Mouse (Mus musculus) neural tube, embryonic 12.5 days (tissue): ENCODE results near the gene Clec16a. TPM values are rescaled to one million over a fixed set of nuclear protein-coding genes. Genes with fewer than 3 reads are reported as not detected.

Experiments used
- ATAC-seq: fragments of 200-750 bp; cut with Nextera tagmentation; 2 replicates; pipeline ENCODE4 v1.8.0; 2017; ENCODE audit warnings: low read depth, mild to moderate bottlenecking, moderate TSS enrichment, moderate library complexity; ENCODE audit not compliant: low FRiP score
- H3K27ac ChIP-seq: fragments of 300-500 bp; sonication (generic); 2 replicates; pipeline ENCODE4 v1.5.1; 2016
- H3K27me3 ChIP-seq: fragments of 300-500 bp; sonication (generic); replicated peaks from 2 replicates; pipeline ENCODE4 v1.6.1; 2016; ENCODE audit warnings: mild to moderate bottlenecking
- H3K36me3 ChIP-seq: fragments of 300-500 bp; sonication (generic); 2 replicates; pipeline ENCODE4 v1.6.1; 2016; ENCODE audit warnings: mild to moderate bottlenecking
- H3K4me1 ChIP-seq: fragments of 300-500 bp; sonication (generic); 2 replicates; pipeline ENCODE4 v1.6.1; 2016
- H3K4me2 ChIP-seq: fragments of 300-500 bp; sonication (generic); replicated peaks from 2 replicates; pipeline ENCODE4 v1.6.1; 2016; ENCODE audit warnings: mild to moderate bottlenecking
- H3K4me3 ChIP-seq: fragments of 300-500 bp; sonication (generic); 2 replicates; pipeline ENCODE4 v1.5.1; 2016
- H3K9ac ChIP-seq: fragments of 300-500 bp; sonication (generic); 2 replicates; pipeline ENCODE4 v1.6.1; 2016; ENCODE audit warnings: mild to moderate bottlenecking
- H3K9me3 ChIP-seq: fragments of 300-500 bp; sonication (generic); 2 replicates; pipeline ENCODE4 v1.6.1; 2016; ENCODE audit warnings: mild to moderate bottlenecking
- WGBS: fragments of 180-500 bp; shearing (Covaris S2); methylation state at CpG from one replicate; pipeline ENCODE4 v1.1.7; 2016; 5-methylcytosine and 5-hydroxymethylcytosine counted together
- polyA plus RNA-seq: library from polyadenylated mRNA; unstranded; fragments of >200 nt; fragmentation: Nextera tagmentation; extraction: Ambion mirVana; gene quantifications from 2 replicates; pipeline ENCODE4 v1.2.1, GENCODE M21; 2016

Gene Clec16a
- polyA plus RNA-seq, 1 experiment from 2014 or later: 57.2 TPM

GRCm38 (mm10) chr16:10639111-10639889, 94.2 kb downstream of the Clec16a start:
- no peaks in the 10 kb centered on the region for H3K4me1 ChIP-seq

DNA sequence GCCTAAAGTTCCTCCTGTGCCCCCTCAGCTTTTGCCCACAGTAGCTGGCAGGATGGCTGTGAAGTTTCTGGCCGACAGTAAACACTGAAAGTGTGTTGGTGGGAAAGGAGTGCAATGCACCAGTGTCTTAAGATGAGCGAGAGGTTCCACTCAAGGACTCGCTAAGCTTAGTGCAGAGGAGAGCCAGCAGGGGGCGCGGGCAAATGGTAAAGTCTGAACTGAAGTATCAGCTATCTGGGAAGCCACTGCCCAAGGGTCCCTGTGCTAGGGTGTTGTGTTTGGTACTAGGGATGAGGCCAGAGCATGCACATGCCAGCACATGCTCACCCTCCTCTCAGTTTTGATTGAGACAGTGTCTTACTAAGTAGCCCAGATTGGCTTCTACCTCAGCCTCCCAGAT, 94.9 kb downstream of the Clec16a start:
- peak; percentile 63; the same call in 1 of the 2 replicates for ATAC-seq
- Histone ChIP-seq H3K36me3 (peaks cover 4% of the 10 kb centered on the region; the same call in 1 of the 2 replicates), H3K4me1 (no peaks in the 10 kb centered on the region), H3K27ac (no peak overlapping the region), H3K4me3 (no peak overlapping the region), H3K9ac (no peak overlapping the region), H3K27me3 (no peaks in the 10 kb centered on the region), H3K9me3 (no peaks in the 10 kb centered on the region), H3K4me2 (no peak overlapping the region)
- WGBS: 11% methylated on average over 5 of the region's 5 CpGs

More at GRCm38 (mm10) chr16:10639111-10639889, 94.2 kb downstream of the Clec16a start:
- Histone ChIP-seq H3K9me3 (no peaks in the 10 kb centered on the region), H3K4me3 (no peak overlapping the region), H3K36me3 (peaks cover 5% of the 10 kb centered on the region; the same call in 1 of the 2 replicates), H3K4me2 (no peak overlapping the region), H3K27ac (no peak overlapping the region), H3K9ac (no peak overlapping the region), H3K27me3 (no peaks in the 10 kb centered on the region)
- whole genome bisulfite sequencing: 88% methylated on average over 13 of the region's 13 CpGs
- ATAC-seq: no peak

GRCm38 (mm10) chr16:10641146-10641545, 96.0 kb downstream of the Clec16a start:
- no peaks in the 10 kb centered on the region for H3K27me3 ChIP-seq
- ATAC-seq: no peak
- no peak overlapping the region for H3K27ac ChIP-seq
- no peaks in the 10 kb centered on the region for H3K4me1 ChIP-seq
- H3K4me2 ChIP-seq: no peak overlapping the region
- no peaks in the 10 kb centered on the region for H3K36me3 ChIP-seq
- no peaks in the 10 kb centered on the region for H3K9me3 ChIP-seq
- H3K9ac ChIP-seq: no peak overlapping the region
- H3K4me3 ChIP-seq: no peak overlapping the region
- WGBS: 75% methylated on average over 1 of the region's 1 CpGs

- no peak overlapping the region for H3K27ac ChIP-seq
- H3K4me3 ChIP-seq: no peak overlapping the region
- H3K9me3 ChIP-seq: no peaks in the 10 kb centered on the region
- 51% methylated on average over 4 of the region's 4 CpGs for WGBS
- no peak overlapping the region for H3K4me2 ChIP-seq
- H3K36me3 ChIP-seq: no peaks in the 10 kb centered on the region
- no peaks in the 10 kb centered on the region for H3K4me1 ChIP-seq
- H3K27me3 ChIP-seq: no peaks in the 10 kb centered on the region
- ATAC-seq: no peak
- H3K9ac ChIP-seq: no peak overlapping the region
Observed at GRCm38 (mm10) chr16:10642857-10643633, 97.9 kb downstream of the Clec16a start.

DNA sequence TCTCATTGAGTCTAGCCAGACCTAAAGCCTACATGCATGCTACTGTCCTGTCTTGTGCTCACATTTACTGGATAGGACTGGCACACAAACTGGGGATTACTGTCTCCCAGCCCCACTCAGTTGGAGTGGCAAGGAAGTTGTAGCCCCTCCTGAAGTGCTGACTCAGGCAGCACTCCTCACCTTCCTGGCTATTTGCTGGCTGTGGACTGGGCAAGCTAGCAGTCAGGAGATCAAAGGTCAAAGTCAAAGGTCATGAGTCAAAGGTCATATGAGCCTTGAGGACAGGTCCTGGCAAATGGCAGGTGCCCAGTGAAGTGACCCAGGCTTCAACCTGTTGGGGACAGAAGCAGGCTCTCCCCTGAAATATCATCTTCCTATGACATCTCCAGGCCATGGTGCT, 99.1 kb downstream of the Clec16a start:
- no peak overlapping the region for H3K9ac ChIP-seq
- H3K4me1 ChIP-seq: no peaks in the 10 kb centered on the region
- H3K27ac ChIP-seq: no peak overlapping the region
- no peaks in the 10 kb centered on the region for H3K27me3 ChIP-seq
- ATAC-seq: no peak
- no peaks in the 10 kb centered on the region for H3K36me3 ChIP-seq
- H3K4me2 ChIP-seq: no peak overlapping the region
- H3K4me3 ChIP-seq: no peak overlapping the region
- H3K9me3 ChIP-seq: no peaks in the 10 kb centered on the region

DNA sequence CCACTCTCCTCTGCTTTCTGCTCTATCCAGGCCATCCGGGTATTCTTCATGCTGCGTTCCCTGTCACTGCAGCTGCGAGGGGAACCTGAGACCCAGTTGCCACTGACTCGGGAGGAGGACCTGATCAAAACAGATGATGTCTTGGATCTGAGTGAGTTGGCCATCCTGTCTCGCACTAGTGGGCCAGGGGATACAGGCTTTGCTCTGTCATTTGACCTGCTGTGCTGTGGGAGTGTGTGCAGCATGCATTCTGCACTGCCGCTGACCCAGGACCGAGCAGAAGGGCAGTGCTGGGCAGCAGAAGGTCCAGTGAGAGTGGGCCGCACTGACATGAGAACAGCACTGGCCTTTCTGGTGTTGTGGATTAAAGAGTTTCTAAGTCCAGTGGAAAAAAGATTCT, 99.6 kb downstream of the Clec16a start:
- Histone ChIP-seq H3K27me3 (no peaks in the 10 kb centered on the region), H3K9ac (no peak overlapping the region), H3K9me3 (no peaks in the 10 kb centered on the region), H3K4me1 (no peaks in the 10 kb centered on the region), H3K36me3 (no peaks in the 10 kb centered on the region), H3K4me2 (no peak overlapping the region), H3K27ac (no peak overlapping the region), H3K4me3 (no peak overlapping the region)
- ATAC-seq: no peak
- 82% methylated on average over 8 of the region's 8 CpGs for WGBS

DNA sequence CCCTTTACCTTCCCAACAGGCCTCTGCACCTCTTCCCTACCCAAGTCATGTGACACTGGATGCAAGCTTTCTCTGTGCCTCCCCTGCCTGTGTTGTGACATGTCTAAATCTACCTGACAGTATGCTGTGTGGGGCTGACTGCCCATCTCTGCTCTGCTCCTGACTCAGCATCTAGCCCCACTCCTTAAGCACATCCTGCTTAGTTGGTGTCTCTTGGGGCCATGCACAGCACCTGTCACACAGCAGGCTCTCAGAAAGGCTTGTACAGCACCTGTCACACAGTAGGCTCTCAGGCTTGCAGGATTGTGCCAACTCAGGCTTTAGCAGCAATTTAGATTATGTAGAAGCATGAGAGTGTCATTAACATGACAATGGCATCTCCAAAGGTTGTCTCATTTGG, 106.7 kb downstream of the Clec16a start:
- Histone ChIP-seq H3K9me3 (no peaks in the 10 kb centered on the region), H3K4me3 (no peak overlapping the region), H3K9ac (no peak overlapping the region), H3K27ac (no peak overlapping the region), H3K27me3 (no peaks in the 10 kb centered on the region), H3K4me1 (no peaks in the 10 kb centered on the region), H3K4me2 (no peak overlapping the region), H3K36me3 (no peaks in the 10 kb centered on the region)
- ATAC-seq: no peak

DNA sequence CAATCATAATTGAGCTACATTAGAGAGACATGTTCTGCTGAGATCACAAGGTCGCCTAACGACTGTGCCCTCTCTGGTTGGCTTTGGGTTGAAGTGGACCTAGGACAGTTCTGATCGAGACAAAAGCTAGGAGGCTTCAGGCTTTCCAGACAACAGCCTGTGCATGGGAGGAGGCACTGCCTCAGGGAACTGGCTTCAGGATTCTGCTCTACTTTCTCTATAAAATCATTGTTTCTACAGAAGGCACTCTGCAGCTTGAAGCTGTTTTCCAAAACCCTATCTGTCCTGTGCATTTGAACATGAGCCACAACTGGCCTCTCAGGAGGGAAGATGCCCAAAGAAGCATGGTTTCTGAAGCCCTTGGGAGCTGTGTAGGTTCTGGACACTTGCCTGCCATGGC, 107.8 kb downstream of the Clec16a start:
- WGBS: 86% methylated on average over 3 of the region's 3 CpGs
- no peaks in the 10 kb centered on the region for H3K27me3 ChIP-seq

DNA sequence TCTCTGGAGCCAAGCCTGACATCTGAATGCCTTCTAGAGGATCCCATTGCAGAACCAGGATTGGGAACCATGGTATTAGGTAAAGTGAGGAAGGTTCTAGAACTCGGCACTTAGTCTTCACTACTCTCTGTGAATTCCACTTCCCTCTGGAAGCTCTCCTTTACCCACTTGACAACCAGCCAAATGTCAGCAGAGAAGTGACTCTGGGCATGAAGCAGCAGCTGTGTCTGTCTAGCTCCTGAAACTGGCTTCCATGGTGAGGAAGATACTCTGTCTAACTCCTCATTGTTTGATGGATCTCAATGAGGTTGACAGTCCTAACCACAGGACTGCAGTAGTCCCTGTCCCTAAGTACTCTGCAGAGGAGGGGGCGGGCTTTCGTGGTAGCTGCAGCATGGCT, 110.1 kb downstream of the Clec16a start:
- Histone ChIP-seq H3K4me1 (no peaks in the 10 kb centered on the region), H3K9me3 (no peaks in the 10 kb centered on the region), H3K4me2 (no peak overlapping the region), H3K9ac (no peak overlapping the region), H3K27ac (no peak overlapping the region), H3K27me3 (no peaks in the 10 kb centered on the region), H3K4me3 (no peak overlapping the region), H3K36me3 (no peaks in the 10 kb centered on the region)
- 80% methylated on average over 3 of the region's 3 CpGs for WGBS
- no peak for ATAC-seq

More for the DNA sequence above, 107.8 kb downstream of the Clec16a start:
- H3K4me3 ChIP-seq: no peak overlapping the region
- no peaks in the 10 kb centered on the region for H3K36me3 ChIP-seq
- ATAC-seq: no peak
- no peak overlapping the region for H3K27ac ChIP-seq
- H3K4me1 ChIP-seq: no peaks in the 10 kb centered on the region
- no peaks in the 10 kb centered on the region for H3K9me3 ChIP-seq
- H3K9ac ChIP-seq: no peak overlapping the region
- H3K4me2 ChIP-seq: no peak overlapping the region

DNA sequence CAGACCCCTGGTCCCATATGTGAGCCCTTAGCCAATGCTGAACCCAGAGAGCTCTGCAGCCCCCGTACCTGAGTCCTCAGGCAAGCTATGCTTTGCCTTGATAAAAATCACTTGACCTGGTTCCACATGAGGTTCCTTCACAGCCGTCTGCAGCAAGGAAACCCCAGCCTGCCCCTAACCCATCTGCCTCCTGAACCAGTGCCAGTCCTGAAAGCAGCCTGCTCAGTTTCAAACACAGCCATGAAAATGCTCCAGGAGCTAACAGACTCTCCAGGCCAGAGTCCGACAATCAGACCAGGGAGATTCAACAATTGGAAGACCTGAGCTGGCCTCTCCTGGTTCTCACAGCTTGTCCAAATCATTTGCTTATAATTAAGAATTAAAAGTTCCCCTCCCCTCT, 110.8 kb downstream of the Clec16a start:
- no peak overlapping the region for H3K4me3 ChIP-seq
- H3K27ac ChIP-seq: no peak overlapping the region
- WGBS: 69% methylated on average over 3 of the region's 3 CpGs
- no peak for ATAC-seq
- no peak overlapping the region for H3K9ac ChIP-seq
- no peak overlapping the region for H3K4me2 ChIP-seq
- H3K4me1 ChIP-seq: no peaks in the 10 kb centered on the region
- no peaks in the 10 kb centered on the region for H3K9me3 ChIP-seq
- no peaks in the 10 kb centered on the region for H3K36me3 ChIP-seq
- H3K27me3 ChIP-seq: no peaks in the 10 kb centered on the region

GRCm38 (mm10) chr16:10656461-10656860, 111.3 kb downstream of the Clec16a start:
- Histone ChIP-seq H3K4me2 (no peak overlapping the region), H3K27ac (no peak overlapping the region), H3K4me1 (no peaks in the 10 kb centered on the region), H3K9ac (no peak overlapping the region), H3K27me3 (no peaks in the 10 kb centered on the region), H3K36me3 (no peaks in the 10 kb centered on the region), H3K9me3 (no peaks in the 10 kb centered on the region), H3K4me3 (no peak overlapping the region)
- WGBS: 34% methylated on average over 2 of the region's 2 CpGs
- no peak for ATAC-seq

- Histone ChIP-seq H3K9ac (no peak overlapping the region), H3K4me2 (no peak overlapping the region), H3K36me3 (no peaks in the 10 kb centered on the region), H3K27ac (no peak overlapping the region), H3K27me3 (no peaks in the 10 kb centered on the region), H3K9me3 (no peaks in the 10 kb centered on the region), H3K4me1 (no peaks in the 10 kb centered on the region), H3K4me3 (no peak overlapping the region)
- 66% methylated on average over 1 of the region's 1 CpGs for WGBS
- no peak for ATAC-seq
Observed at GRCm38 (mm10) chr16:10656939-10657338, 111.8 kb downstream of the Clec16a start.
